In genomic region chr3:14959586-14959985, GRCm38 (mm10) we compare ENCODE assay signal across 8 mouse cellular contexts.
DNase-seq lines count a peak whose midpoint lies in the region; ATAC-seq lines count a peak whose summit lies in the region.

No protein-coding gene starts in this region.

- H3K36me3 ChIP-seq in embryonic facial prominence, embryonic 12.5 days, result no peaks in the 10 kb centered on the region
- no peaks in the 10 kb centered on the region for H3K36me3 ChIP-seq in neural tube, embryonic 12.5 days

- no peak overlapping the region for H3K27ac ChIP-seq in embryonic facial prominence, embryonic 12.5 days
- H3K27ac ChIP-seq in neural tube, embryonic 12.5 days, result no peak overlapping the region

- peak; percentile 41; the same call in 1 of the 2 replicates for ATAC-seq in embryonic facial prominence, embryonic 12.5 days (ENCODE audit: insufficient number of reproducible peaks, insufficient read depth, low FRiP score, low TSS enrichment)
- peak; percentile 63; the same call in 1 of the 2 replicates for ATAC-seq in neural tube, embryonic 12.5 days (ENCODE audit: low FRiP score, low read depth)

- no peak overlapping the region for H3K4me2 ChIP-seq in embryonic facial prominence, embryonic 12.5 days (replicated peaks)
- H3K4me2 ChIP-seq in neural tube, embryonic 12.5 days (replicated peaks), result no peak overlapping the region

- H3K27me3 ChIP-seq in embryonic facial prominence, embryonic 12.5 days, result no peaks in the 10 kb centered on the region
- no peaks in the 10 kb centered on the region for H3K27me3 ChIP-seq in neural tube, embryonic 12.5 days (replicated peaks)

- 0 out of 2 replicates have a peak, but pooled peaks cover 4% of the 10 kb centered on the region for H3K4me1 ChIP-seq in embryonic facial prominence, embryonic 12.5 days
- peaks cover 5% of the 10 kb centered on the region; the same call in 1 of the 2 replicates for H3K4me1 ChIP-seq in neural tube, embryonic 12.5 days

- no peak overlapping the region for H3K4me3 ChIP-seq in embryonic facial prominence, embryonic 12.5 days
- no peak overlapping the region for H3K4me3 ChIP-seq in neural tube, embryonic 12.5 days

- H3K9ac ChIP-seq in embryonic facial prominence, embryonic 12.5 days, result no peak overlapping the region
- no peak overlapping the region for H3K9ac ChIP-seq in neural tube, embryonic 12.5 days

- H3K9me3 ChIP-seq in embryonic facial prominence, embryonic 12.5 days, result no peaks in the 10 kb centered on the region
- no peaks in the 10 kb centered on the region for H3K9me3 ChIP-seq in neural tube, embryonic 12.5 days

- peak; percentile 27 for DNase-seq in layer of hippocampus, adult 9-11 months
- DNase-seq in layer of hippocampus, postnatal 25 days (ENCODE audit: extremely low spot score in 1 of 2, low spot score in 1 of 2), result no peak
- DNase-seq in kidney, postnatal 25 days, result peak; percentile 7 to 59
- DNase-seq in thymus, postnatal 25 days, result no peak
- DNase-seq in urinary bladder, postnatal 10 days (ENCODE audit: low spot score), result no peak
- no peak for DNase-seq in gastrocnemius, postnatal 10 days

- WGBS in embryonic facial prominence, embryonic 12.5 days, result 0% methylated on average over 1 of the region's 1 CpGs
- 0% methylated on average over 1 of the region's 1 CpGs for WGBS in neural tube, embryonic 12.5 days

Comparison
In these comparisons a context has a peak if more than half of its experiments do, and no peak if none do; other contexts are left out.
1. DNase-seq: peak in layer of hippocampus, adult 9-11 months (single experiment) and kidney, postnatal 25 days (2 of 2); none in layer of hippocampus, postnatal 25 days (0 of 2), thymus, postnatal 25 days (single experiment), urinary bladder, postnatal 10 days (single experiment) and gastrocnemius, postnatal 10 days (single experiment).